Mouse (Mus musculus): ENCODE measurements around the gene Ears2.
A peak's percentile ranks its signal among the peaks of the same experiment; 100 is the strongest.

Ears2 gene

DNA sequence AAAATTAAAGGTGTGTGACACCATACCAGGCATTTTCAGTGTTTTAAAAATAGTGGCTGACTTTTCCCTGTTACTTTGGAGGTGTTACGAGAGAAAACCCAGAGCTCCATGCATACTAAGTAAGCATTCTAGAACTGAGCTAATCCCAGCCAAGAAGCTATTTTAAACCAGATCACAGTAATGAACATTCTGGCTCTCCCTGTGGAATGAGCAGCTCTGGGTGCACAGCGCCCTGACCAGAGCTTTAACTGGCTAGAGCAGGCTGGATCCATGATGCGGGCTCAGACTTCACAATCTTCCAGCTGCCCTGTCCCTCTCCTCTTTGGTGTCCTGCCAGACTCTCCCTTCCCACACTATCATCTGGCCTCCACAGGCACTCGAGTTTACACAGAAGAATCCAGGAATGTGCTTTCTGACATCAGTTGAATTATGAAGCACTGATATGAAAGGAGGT, 21.9 kb downstream of the Ears2 start:
- DNase-seq (ENCODE audit: low read depth) = no peak

DNA sequence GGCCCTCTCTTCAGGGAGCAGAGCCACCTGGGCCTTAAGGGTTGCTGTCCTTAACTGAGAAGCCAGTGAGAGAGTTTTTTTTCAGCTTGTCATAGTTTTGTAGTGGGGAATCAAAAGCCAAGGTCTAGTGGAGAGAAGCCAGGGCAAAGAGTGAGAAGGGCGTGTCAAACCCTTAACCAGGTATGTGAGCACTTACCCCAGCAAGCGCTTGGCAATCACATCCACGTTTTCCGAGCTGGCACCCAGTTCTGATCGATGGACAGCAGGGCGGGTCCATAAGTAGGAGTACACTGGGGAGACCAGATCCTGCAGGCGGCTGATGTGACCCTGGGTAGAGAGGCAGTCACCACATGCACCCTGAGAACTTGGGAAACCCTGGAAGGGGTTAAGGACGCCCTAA, 23.0 kb downstream of the Ears2 start:
- no peak for DNase-seq (ENCODE audit: low read depth)

DNA sequence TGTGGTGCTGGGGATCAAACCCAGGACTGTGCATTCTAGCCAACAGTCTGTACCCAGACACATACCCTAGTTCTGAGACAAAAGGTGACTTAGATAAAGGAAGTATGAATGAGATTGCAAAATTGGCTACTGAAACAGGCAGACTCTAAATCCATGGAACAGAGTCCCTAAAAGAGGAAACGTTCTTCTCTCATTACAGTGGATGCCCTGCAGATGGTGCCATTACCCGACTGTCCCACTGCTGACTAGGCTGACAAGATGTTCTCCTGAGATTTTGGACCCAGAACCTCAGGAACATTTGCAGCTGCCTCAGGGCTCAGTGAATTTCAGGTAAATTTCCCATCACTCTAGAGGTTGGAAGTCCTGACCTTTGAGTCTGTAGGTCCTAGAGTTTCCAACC, 32.7 kb downstream of the Ears2 start:
- DNase-seq (ENCODE audit: low read depth) = no peak

DNA sequence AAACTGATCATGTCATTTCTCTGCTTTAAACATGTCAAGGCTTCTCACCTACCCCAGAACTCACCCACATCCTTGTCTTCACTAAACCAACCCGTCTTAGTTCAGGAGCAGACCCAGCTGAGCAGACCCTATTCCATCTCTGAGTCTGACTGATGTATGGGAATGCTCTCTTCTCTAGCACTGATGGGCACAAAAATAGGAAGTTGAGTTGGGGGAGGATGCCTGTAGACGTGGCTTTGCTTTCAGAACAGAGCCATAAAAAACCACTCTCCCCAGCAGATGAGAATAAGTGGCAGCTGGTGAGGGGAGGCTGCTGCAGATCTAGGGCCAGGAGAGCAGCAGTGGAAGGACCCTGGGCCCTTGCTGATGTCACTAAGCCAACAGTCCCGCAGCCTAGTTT, 33.7 kb downstream of the Ears2 start:
- DNase-seq (ENCODE audit: low read depth) = no peak

DNA sequence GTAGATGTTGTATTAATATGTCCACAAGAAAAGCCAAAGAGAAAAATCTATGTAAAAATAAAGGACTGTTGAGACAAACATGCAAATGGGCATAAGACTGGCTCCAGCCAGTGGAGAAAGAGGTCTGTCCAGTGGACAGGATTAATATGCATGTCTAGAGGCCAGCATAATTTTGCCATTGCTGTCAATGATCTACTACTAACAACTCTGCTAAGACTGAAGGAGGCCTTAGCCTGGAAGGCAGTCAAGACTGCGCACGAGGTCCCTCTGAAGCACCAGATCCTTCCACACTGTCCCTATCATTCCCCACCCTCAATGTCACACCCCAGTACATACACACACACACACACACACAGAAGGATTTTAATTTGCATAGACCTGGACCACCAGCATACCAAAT, 44.9 kb downstream of the Ears2 start:
- no peak for DNase-seq (ENCODE audit: low read depth)

DNA sequence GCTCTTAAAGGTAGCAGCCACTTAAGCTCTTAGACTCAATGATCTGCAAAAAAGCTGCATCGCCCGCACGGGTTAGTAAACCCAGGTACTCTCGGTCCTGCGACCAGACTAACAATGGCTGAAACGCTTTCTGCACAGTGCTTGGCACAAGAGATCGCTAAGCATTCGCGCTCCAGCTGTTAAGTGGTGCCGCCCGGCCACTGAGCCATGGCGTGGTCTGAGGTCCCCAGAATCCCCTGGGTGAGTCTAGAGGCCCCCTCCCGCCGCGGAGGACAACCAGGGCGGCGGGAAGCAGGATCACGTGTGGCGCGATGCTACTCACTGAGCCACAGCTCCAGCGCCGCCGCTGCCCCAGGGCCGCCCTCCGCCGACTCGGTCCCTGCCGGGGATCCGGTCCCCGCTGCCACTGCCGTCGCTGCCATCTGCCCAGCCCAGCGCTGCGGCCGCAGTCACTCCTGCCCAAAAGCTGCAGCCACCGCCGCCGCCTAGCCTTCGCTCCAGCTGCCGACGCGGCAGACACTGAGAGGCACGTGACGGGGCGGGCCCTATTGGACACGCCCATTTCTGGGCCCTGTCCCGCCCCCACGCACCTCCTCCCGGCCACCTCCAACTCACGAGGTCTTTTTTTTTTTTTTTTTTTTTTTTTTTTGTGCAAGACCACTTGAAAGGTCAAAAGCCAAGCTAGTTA, 46.3 kb downstream of the Ears2 start, which contains the start of gene Gga2:
Gga2 (minus strand) TSS at position 556 of the 688 bp plus-strand sequence.
- DNase-seq (ENCODE audit: low read depth) = peak; percentile 85

DNA sequence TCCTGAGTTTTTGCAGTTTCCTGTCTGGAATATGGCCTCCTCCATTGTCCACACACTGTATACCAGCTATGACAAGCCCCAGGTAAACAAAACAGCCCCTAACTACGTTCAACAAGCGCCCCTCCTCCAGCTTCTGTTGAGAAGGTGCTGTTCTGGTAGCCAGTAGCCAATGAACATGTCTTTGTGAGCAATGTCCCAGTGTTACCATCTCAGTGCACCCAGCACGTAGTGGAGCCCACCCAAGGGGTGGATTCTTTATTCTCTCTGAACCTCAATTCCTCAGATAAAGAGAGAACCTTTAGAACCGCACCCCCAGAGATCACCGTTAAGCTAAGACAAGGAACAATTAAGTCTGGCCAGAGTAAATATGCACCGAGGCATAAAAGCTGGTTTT, 46.8 kb downstream of the Ears2 start:
- DNase-seq (ENCODE audit: low read depth) = no peak

DNA sequence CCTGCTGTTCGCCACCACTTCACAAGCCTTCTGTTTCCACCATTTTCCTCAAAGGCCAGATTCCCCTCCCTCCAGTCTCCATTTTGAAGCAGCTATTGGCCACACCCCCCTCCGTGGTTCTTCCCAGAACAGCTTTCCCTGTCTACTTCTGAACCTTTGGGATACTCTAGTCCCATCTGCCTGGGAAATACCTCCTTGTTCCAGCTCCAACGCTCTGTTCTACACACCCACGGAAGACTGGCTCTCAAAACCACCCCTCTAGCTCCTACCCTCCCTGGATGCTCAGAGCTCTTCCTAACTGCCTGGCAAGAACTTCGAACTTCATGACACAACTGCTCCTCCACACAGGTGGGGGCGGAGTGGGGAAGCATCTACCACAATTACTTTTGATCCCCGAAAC, 48.1 kb downstream of the Ears2 start:
- no peak for DNase-seq (ENCODE audit: low read depth)

DNA sequence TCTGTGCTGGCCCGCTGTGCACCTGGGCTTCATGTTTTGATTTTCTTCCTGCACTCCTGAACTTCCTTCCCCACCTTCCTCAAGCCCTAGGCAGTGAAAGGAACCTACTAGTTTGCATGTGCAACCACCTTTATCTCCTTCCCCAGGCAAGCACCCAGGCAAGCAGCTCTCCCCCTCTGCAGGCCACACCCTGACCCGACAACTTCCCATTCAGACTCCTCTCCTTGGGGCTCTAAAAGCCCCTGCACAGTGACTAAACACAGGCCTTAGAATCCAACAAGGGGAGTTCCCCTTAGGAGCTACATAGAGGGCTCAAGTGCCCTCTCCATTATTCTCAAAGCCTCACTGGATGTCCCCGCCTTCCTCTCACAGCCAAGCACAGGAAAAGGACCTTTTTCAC, 48.8 kb downstream of the Ears2 start:
- DNase-seq (ENCODE audit: low read depth) = no peak

DNA sequence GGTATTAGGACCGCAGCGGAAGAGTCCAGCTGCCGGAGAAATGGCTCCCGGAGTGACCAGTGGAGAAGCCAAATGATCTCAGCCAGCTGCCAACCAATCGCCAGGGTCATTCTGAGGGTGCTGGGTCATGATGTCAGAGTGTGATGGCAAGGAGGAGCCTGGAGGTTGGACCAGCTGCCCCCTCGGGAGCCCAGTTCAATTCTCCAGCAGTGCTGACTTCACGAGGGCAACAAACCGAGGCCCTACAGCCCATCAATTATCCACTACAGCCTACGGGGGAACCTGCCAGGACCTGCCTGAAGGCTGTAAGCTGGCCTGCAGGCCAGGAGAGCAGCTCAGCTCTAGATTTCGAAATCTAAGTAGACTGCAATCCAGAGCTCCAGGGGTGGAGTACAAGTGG, 51.3 kb downstream of the Ears2 start:
- DNase-seq (ENCODE audit: low read depth) = no peak

DNA sequence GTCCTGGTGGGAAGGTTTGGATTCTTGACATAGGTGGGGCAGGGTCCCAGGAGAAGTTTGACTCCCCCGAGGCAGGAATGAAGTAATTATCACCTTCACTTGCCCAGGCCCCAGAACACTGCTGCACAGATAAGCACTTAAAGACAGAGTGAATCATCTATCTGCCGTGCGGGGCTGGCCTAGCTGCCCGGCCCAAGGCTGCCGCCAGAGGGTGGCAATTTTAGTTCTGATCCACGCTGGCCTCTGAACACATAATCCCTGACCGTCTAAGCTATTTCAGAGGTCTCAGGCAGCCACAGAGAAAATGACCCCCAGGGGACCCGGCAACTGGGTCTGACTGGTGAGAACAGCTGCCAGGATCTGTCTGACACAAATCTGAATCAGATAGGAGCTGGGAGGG, 52.0 kb downstream of the Ears2 start:
- no peak for DNase-seq (ENCODE audit: low read depth)

DNA sequence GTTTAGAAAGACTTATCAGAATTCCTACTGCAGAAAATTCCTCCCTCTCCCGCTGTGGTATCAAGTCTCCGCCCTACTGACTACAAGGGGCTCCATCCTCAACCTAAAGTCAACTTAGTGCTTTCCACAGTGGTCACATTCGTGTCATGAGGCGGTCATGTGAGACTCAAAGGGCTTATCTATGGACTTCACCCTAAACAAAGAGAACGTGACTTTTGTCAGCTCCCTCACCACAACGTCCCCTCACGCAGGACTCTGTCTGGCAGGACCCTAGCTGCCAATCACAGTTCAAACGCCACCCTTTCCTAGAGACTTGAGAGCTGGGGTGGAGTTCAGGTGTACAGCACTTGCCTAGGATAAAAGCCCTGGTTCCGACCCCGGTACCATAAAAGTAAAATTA, 54.1 kb downstream of the Ears2 start:
- DNase-seq (ENCODE audit: low read depth) = no peak

DNA sequence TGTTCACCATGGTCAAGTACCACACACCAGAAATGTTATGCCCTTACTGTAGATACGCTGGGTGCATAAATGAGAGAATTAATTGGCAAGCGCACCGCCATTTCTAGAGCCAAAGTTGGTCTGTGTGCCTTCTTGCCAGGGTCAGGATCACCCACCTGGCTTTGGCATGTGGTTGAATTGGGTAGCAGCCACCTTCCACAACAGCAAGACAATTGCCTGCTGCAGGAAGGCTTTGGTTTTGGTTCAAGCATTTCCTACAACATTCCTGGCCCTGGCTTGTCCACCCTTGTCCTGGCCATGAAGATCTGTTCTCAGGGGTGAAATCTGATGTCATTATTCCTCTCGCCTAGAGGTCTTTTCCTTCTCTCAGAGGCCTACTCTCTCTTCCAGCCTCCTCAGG, 54.7 kb downstream of the Ears2 start:
- DNase-seq (ENCODE audit: low read depth) = no peak

DNA sequence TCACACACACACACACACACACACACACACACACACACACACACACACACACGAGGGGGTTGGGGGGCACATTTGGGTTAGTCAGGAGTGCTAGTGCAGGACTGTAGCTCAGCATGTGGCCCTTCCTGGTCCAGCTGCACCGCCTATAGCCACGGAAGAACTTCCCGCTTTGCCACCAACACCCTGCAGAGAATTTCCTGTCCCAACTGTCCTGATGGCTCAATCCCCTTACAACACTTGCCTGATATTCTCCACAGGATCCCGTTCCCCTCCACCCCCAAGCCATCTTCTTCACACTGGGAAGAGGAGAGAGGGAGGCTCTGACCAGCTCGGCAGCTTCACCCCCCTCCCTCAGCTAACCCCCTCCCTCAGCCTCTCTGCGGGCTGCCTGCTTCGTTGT, 66.7 kb downstream of the Ears2 start:
- DNase-seq (ENCODE audit: low read depth) = no peak

DNA sequence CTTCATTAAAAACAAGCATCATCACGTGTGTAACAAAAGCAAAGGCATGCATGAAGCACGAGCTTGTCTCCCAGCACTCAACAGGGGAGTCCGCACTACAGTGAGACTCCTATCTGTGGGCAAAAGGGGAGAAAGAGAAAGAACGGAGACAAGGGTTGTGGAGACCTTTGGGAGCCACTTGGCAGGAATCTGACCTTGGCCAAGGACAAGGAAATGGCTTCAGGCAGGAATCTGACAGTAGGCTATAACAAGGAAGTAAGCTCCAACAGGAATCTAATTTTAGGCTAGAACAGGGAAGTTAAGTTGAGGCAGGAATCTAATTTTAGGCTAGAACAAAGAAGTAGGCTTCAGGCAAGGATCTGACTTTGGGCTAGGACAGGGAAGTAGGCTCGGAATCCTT, 71.1 kb downstream of the Ears2 start:
- no peak for DNase-seq (ENCODE audit: low read depth)
